Comparison of ENCODE assay signal across 25 mouse cellular contexts in the genomic region with DNA sequence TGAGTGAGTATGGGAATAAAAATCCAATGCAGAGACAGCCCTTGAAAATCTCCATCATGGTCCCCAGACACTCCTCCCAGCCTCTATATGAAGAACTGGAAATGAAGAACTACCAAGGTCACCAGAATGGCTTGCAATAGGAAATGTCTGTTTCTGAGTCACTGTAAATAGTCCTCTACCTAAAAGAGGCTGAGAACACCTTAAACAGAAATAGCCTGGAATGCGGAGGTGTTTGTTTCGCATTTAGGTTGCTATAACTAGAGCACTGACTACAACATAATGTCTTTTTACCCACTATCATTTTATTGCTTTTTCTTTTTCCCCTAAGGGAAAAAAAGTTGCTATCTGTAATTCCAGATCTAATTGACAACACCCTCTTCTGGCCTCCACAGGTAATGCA.
"Had no signal": no experiment of that assay in that cellular context is flagged by ENCODE, and none has a peak within 500 bp of the region (broad histone marks: within the 10 kb centered on the region; RNA-seq: fewer than 3 reads in every experiment).

No protein-coding gene starts in this region.

- H3K4me1 ChIP-seq: heart, embryonic 13.5 days; heart, embryonic 15.5 days; hindbrain, embryonic 13.5 days; hindbrain, embryonic 15.5 days; kidney, embryonic 15.5 days; limb, embryonic 13.5 days; limb, embryonic 15.5 days; liver, embryonic 12.5 days had no signal

- H3K9me3 ChIP-seq: heart, embryonic 13.5 days; heart, embryonic 15.5 days; hindbrain, embryonic 13.5 days; hindbrain, embryonic 15.5 days; kidney, embryonic 15.5 days; limb, embryonic 13.5 days; limb, embryonic 15.5 days; liver, embryonic 12.5 days had no signal

- H3K4me2 ChIP-seq: heart, embryonic 11.5 days; heart, embryonic 13.5 days; heart, embryonic 15.5 days; hindbrain, embryonic 13.5 days; hindbrain, embryonic 15.5 days; kidney, embryonic 15.5 days; limb, embryonic 13.5 days; limb, embryonic 15.5 days; liver, embryonic 12.5 days had no signal

- ATAC-seq: hindbrain, postnatal 0 days; intestine, embryonic 16.5 days; liver, embryonic 12.5 days had no signal

- DNase-seq: gastrocnemius, postnatal 14 days; gastrocnemius, postnatal 36 days; heart, adult 11 months; heart, adult 2 months; heart, postnatal 14 days; heart, postnatal 36 days; kidney, adult 11 months; kidney, adult 2 months; kidney, adult 9 months; kidney, postnatal 14 days; kidney, postnatal 36 days; layer of hippocampus, postnatal 36 days; left cerebral cortex, postnatal 4 days had no signal

- H3K27ac ChIP-seq: heart, adult 2 months; heart, embryonic 13.5 days; heart, embryonic 15.5 days; hindbrain, embryonic 13.5 days; hindbrain, embryonic 15.5 days; hindbrain, postnatal 0 days; kidney, embryonic 15.5 days; kidney, postnatal 0 days; limb, embryonic 13.5 days; limb, embryonic 15.5 days; liver, embryonic 12.5 days had no signal

- H3K4me3 ChIP-seq: heart, adult 2 months; heart, embryonic 13.5 days; heart, embryonic 15.5 days; hindbrain, embryonic 13.5 days; hindbrain, embryonic 15.5 days; kidney, embryonic 15.5 days; limb, embryonic 13.5 days; limb, embryonic 15.5 days; liver, embryonic 12.5 days had no signal

- H3K9ac ChIP-seq: heart, embryonic 13.5 days; heart, embryonic 15.5 days; hindbrain, embryonic 13.5 days; hindbrain, embryonic 15.5 days; kidney, embryonic 15.5 days; limb, embryonic 13.5 days; limb, embryonic 15.5 days; liver, embryonic 12.5 days had no signal

- H3K36me3 ChIP-seq: heart, embryonic 13.5 days; heart, embryonic 15.5 days; hindbrain, embryonic 13.5 days; hindbrain, embryonic 15.5 days; kidney, embryonic 15.5 days; limb, embryonic 13.5 days; limb, embryonic 15.5 days; liver, embryonic 12.5 days had no signal

- H3K27me3 ChIP-seq: heart, embryonic 13.5 days; heart, embryonic 15.5 days; hindbrain, embryonic 13.5 days; hindbrain, embryonic 15.5 days; kidney, embryonic 15.5 days; limb, embryonic 13.5 days; limb, embryonic 15.5 days; liver, embryonic 12.5 days had no signal
